Mouse (Mus musculus): Measurements from ENCODE around the gene Rpl13a.

DNA sequence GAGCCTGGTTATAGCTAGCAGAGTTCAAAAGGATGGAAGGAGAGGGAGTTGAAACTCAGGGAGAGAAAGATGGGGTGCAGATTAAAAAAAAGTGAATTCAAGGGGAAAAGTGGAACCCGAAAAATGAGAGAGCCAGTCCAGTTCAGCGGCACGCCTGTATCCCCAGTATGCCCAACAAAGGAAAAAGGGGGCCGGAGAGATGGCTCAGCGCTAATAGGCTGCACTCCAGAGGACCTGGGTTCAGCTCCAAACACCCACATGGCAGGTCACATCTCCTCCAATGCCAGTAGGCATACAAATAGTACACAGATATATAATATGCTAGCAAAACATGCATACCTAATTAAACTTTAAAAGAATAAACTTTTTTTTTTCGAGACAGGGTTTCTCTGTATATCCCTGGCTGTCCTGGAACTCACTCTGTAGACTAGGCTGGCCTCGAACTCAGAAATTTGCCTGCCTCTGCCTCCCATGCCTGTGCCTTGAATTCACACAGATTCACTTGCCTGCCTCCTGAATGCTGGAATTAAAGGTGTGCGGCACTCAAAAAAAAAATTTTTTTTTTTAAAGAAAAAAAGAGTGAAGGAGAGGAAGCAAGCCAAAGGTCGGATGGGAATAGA, 34.5 kb upstream of the Rpl13a start:
- TF ChIP-seq CTCF (IDR thresholded peaks at IDR 0.05; ENCODE audit: low read depth, low read length), result no peak
- no peak for TF ChIP-seq GATA1 (IDR thresholded peaks at IDR 0.05; ENCODE audit: borderline replicate concordance, low read length)
